Mouse (Mus musculus): ENCODE data around the gene Gm18596.

The Gm18596 gene

DNA sequence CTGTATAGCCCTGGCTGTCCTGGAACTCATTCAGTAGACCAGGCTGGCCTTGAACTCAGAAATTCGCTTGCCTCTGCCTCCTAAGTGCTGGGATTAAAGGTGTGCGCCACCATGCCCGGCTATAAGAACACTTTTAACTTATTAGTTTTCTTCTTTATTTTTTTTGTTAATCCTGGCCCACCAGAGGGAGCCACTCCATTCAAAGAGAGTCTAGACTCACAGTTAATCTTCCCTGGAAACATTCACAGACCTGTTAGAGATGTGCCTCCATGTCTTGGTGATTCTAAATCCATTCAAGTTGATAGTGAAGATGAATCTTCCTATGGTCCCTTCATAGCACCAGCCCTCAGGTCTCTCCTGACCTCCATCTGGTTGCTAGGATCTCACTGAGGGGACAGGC, 32.6 kb downstream of the Gm18596 start:
- no peak for DNase-seq

DNA sequence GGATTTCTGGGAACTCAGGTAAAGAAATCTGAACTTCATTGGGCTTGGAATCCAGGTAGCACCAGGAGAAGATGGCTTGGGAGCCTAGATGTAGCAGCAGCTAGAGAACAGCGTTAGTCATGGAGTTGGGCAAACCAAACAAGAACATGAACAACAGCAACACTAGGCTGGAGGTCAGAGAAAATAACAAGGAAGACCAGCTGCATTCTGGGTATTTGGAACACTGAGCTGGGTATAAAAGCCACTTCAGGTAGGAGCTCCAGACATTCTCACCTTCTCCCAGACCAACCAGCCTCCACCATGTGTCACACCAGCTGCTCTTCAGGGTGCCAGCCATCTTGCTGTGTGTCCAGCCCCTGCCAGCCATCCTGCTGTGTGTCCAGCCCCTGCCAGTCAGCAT, 36.1 kb downstream of the Gm18596 start, which contains the start of gene Gm10272:
Gene Gm10272 (plus strand): TSS at position 301 of the 400 bp plus-strand sequence.
- no peak for DNase-seq

DNA sequence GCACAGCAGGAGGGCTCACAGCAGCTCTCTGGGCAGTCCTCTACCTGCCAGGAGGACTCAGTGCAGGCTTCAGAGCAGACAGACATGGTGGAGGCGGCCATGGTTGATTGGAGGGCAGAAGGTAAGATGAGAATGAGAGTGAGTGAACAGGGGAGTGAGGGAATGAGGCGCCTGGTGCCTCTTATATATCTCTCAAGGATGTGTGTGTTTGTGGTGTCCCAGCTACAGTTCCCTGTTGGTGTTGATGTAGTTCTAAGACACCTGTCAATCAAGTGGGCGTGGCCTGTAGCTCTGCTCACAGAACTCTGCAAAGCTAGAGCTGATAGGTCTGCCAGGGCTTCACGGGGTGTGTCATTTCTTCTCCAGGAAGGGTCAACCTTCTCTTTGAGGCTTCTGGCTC, 45.3 kb downstream of the Gm18596 start, which contains the start of gene Gm9508:
Gene Gm9508 (minus strand): TSS at position 101 of the 400 bp plus-strand sequence.
- DNase-seq = no peak

Measured in thymus, postnatal 14 days (tissue).